Mouse (Mus musculus): Measurements from ENCODE around the gene Magoh. TPM values are rescaled to one million over a fixed set of nuclear protein-coding genes. Genes with fewer than 3 reads are reported as not detected.

Gene Magoh
- polyA plus RNA-seq, 1 experiment: 90.0 TPM

- TF ChIP-seq USF1 (IDR thresholded peaks at IDR 0.05; ENCODE audit: low read depth) (no peak), POLR2AphosphoS2 (IDR thresholded peaks at IDR 0.05; ENCODE audit: insufficient read length, low read depth) (no peak), CEBPB (IDR thresholded peaks at IDR 0.05; ENCODE audit: insufficient read depth, poor library complexity, severe bottlenecking) (no peak), POLR2A (IDR thresholded peaks at IDR 0.05; ENCODE audit: insufficient read length, low read depth) (no peak), SRF (IDR thresholded peaks at IDR 0.05; ENCODE audit: control insufficient read depth, insufficient read length, low read depth) (no peak), E2F4 (IDR thresholded peaks at IDR 0.05; ENCODE audit: insufficient read depth) (no peak), TCF12 (IDR thresholded peaks at IDR 0.05; ENCODE audit: insufficient read depth, poor library complexity, severe bottlenecking) (no peak), MAX (IDR thresholded peaks at IDR 0.05; ENCODE audit: low read depth) (no peak), MYOD1 (IDR thresholded peaks at IDR 0.05; ENCODE audit: control insufficient read depth in 1 of 3, insufficient read length in 2 of 3, low read depth in 2 of 3) (no peak), TCF3 (IDR thresholded peaks at IDR 0.05; ENCODE audit: insufficient read length, low read depth) (no peak), MYOG (IDR thresholded peaks at IDR 0.05; ENCODE audit: control insufficient read depth in 1 of 3, insufficient read depth in 1 of 3, insufficient read length in 2 of 3, low read depth in 2 of 3) (no peak), REST (IDR thresholded peaks at IDR 0.05; ENCODE audit: insufficient read depth, insufficient read length) (no peak)
- Histone ChIP-seq H3K36me3 (ENCODE audit: control insufficient read depth, insufficient read depth) (no peaks in the 10 kb centered on the region), H3K4me3 (no peak overlapping the region)
Measured at GRCm38 (mm10) chr4:107928726-107929125, 49.2 kb downstream of the Magoh start.

GRCm38 (mm10) chr4:107931453-107931852, 51.9 kb downstream of the Magoh start:
- Histone ChIP-seq H3K36me3 (ENCODE audit: control insufficient read depth, insufficient read depth) (no peaks in the 10 kb centered on the region), H3K27me3 (ENCODE audit: control insufficient read depth, insufficient read depth, insufficient read length) (peaks cover 14% of the 10 kb centered on the region), H3K4me3 (no peak overlapping the region), H3K79me2 (ENCODE audit: control insufficient read depth, insufficient read depth) (no peaks in the 10 kb centered on the region), H3ac (ENCODE audit: control insufficient read depth, insufficient read length) (no peak overlapping the region), H3K4me2 (ENCODE audit: low read depth) (no peak overlapping the region)
- TF ChIP-seq MYOD1 (IDR thresholded peaks at IDR 0.05; ENCODE audit: control insufficient read depth in 1 of 3, insufficient read length in 2 of 3, low read depth in 2 of 3) (no peak), POLR2AphosphoS2 (IDR thresholded peaks at IDR 0.05; ENCODE audit: insufficient read length, low read depth) (no peak), TCF12 (IDR thresholded peaks at IDR 0.05; ENCODE audit: insufficient read depth, poor library complexity, severe bottlenecking) (no peak), MAX (IDR thresholded peaks at IDR 0.05; ENCODE audit: low read depth) (no peak), POLR2A (IDR thresholded peaks at IDR 0.05; ENCODE audit: insufficient read length, low read depth) (no peak), SRF (IDR thresholded peaks at IDR 0.05; ENCODE audit: control insufficient read depth, insufficient read length, low read depth) (no peak), TCF3 (IDR thresholded peaks at IDR 0.05; ENCODE audit: insufficient read length, low read depth) (no peak), USF1 (IDR thresholded peaks at IDR 0.05; ENCODE audit: low read depth) (no peak), CEBPB (IDR thresholded peaks at IDR 0.05; ENCODE audit: insufficient read depth, poor library complexity, severe bottlenecking) (no peak), MYOG (IDR thresholded peaks at IDR 0.05; ENCODE audit: control insufficient read depth in 1 of 3, insufficient read depth in 1 of 3, insufficient read length in 2 of 3, low read depth in 2 of 3) (no peak), REST (IDR thresholded peaks at IDR 0.05; ENCODE audit: insufficient read depth, insufficient read length) (no peak), E2F4 (IDR thresholded peaks at IDR 0.05; ENCODE audit: insufficient read depth) (no peak)

More at GRCm38 (mm10) chr4:107928726-107929125, 49.2 kb downstream of the Magoh start:
- Histone ChIP-seq H3K27me3 (ENCODE audit: control insufficient read depth, insufficient read depth, insufficient read length) (peaks cover 14% of the 10 kb centered on the region), H3ac (ENCODE audit: control insufficient read depth, insufficient read length) (no peak overlapping the region), H3K79me2 (ENCODE audit: control insufficient read depth, insufficient read depth) (no peaks in the 10 kb centered on the region), H3K4me2 (ENCODE audit: low read depth) (no peak overlapping the region)

- Histone ChIP-seq H3ac (ENCODE audit: control insufficient read depth, insufficient read length) (no peak overlapping the region), H3K79me2 (ENCODE audit: control insufficient read depth, insufficient read depth) (no peaks in the 10 kb centered on the region), H3K36me3 (ENCODE audit: control insufficient read depth, insufficient read depth) (no peaks in the 10 kb centered on the region), H3K4me2 (ENCODE audit: low read depth) (no peak overlapping the region), H3K27me3 (ENCODE audit: control insufficient read depth, insufficient read depth, insufficient read length) (peaks cover 14% of the 10 kb centered on the region), H3K4me3 (no peak overlapping the region)
- TF ChIP-seq MYOD1 (IDR thresholded peaks at IDR 0.05; ENCODE audit: control insufficient read depth in 1 of 3, insufficient read length in 2 of 3, low read depth in 2 of 3) (peak in 1 of 3 experiments; percentile 53), CEBPB (IDR thresholded peaks at IDR 0.05; ENCODE audit: insufficient read depth, poor library complexity, severe bottlenecking) (no peak), POLR2AphosphoS2 (IDR thresholded peaks at IDR 0.05; ENCODE audit: insufficient read length, low read depth) (no peak)
Measured at GRCm38 (mm10) chr4:107933239-107933638, 53.7 kb downstream of the Magoh start.

- Histone ChIP-seq H3K27me3 (ENCODE audit: control insufficient read depth, insufficient read depth, insufficient read length) (no peaks in the 10 kb centered on the region), H3K4me2 (ENCODE audit: low read depth) (no peak overlapping the region), H3ac (ENCODE audit: control insufficient read depth, insufficient read length) (no peak overlapping the region), H3K79me2 (ENCODE audit: control insufficient read depth, insufficient read depth) (no peaks in the 10 kb centered on the region), H3K36me3 (ENCODE audit: control insufficient read depth, insufficient read depth) (no peaks in the 10 kb centered on the region), H3K4me3 (no peak overlapping the region)
- TF ChIP-seq TCF12 (IDR thresholded peaks at IDR 0.05; ENCODE audit: insufficient read depth, poor library complexity, severe bottlenecking) (no peak), POLR2A (IDR thresholded peaks at IDR 0.05; ENCODE audit: insufficient read length, low read depth) (no peak), MYOD1 (IDR thresholded peaks at IDR 0.05; ENCODE audit: control insufficient read depth in 1 of 3, insufficient read length in 2 of 3, low read depth in 2 of 3) (no peak)
Measured at GRCm38 (mm10) chr4:107935254-107935653, 55.7 kb downstream of the Magoh start.

Other genes starting within 250 kb of the Magoh start
- gene Dmrtb1, start 195.5 kb upstream of the Magoh start, polyA plus RNA-seq (2012; fragmentation: generic; extraction: Trizol): not detected
- gene Lrp8, start 77.5 kb upstream of the Magoh start, polyA plus RNA-seq (2012; fragmentation: generic; extraction: Trizol): 3.2 TPM
- 79.0 TPM for gene 0610037L13Rik, start 10.1 kb downstream of the Magoh start, polyA plus RNA-seq (2012; fragmentation: generic; extraction: Trizol)
- 29.4 TPM for gene Cpt2, start 43.9 kb downstream of the Magoh start, polyA plus RNA-seq (2012; fragmentation: generic; extraction: Trizol)
- gene Slc1a7, start 88.6 kb downstream of the Magoh start, polyA plus RNA-seq (2012; fragmentation: generic; extraction: Trizol): 0.22 TPM
- gene Podn, start 216.7 kb downstream of the Magoh start, polyA plus RNA-seq (2012; fragmentation: generic; extraction: Trizol): 0.10 TPM

Measured in myocyte (in vitro differentiated cells).